ENCODE assay signal across 22 mouse cellular contexts in genomic region chr12:45561362-45561761, GRCm38 (mm10).
DNase-seq lines count a peak whose midpoint lies in the region; ATAC-seq and TF ChIP-seq lines count a peak whose summit lies in the region.
"Had no signal": no experiment of that assay in that cellular context is flagged by ENCODE, and none has a peak within 500 bp of the region (broad histone marks: within the 10 kb centered on the region; RNA-seq: fewer than 3 reads in every experiment).

No protein-coding gene starts in this region.

- no peak overlapping the region for H3K27ac ChIP-seq in forebrain, postnatal 0 days (ENCODE audit: low read depth, low read length)
- no peak overlapping the region; the same call in 1 of the 2 replicates for H3K27ac ChIP-seq in forebrain, embryonic 12.5 days
- H3K27ac ChIP-seq in hindbrain, embryonic 13.5 days: peak overlapping the region; percentile 91
- H3K27ac ChIP-seq in midbrain, embryonic 13.5 days: peak overlapping the region; percentile 90
- peak overlapping the region; percentile 76 for H3K27ac ChIP-seq in neural tube, embryonic 14.5 days (ENCODE audit: low read depth, low read length)
- H3K27ac ChIP-seq: heart, embryonic 13.5 days; layer of hippocampus, adult 2 months; left cerebral cortex, adult 2 months; stomach, embryonic 15.5 days had no signal

- peak; percentile 56; the same call in 1 of the 2 replicates for ATAC-seq in forebrain, postnatal 0 days
- no peak for ATAC-seq in forebrain, embryonic 12.5 days (ENCODE audit: low FRiP score)
- ATAC-seq in hindbrain, embryonic 13.5 days (ENCODE audit: low FRiP score): no peak
- ATAC-seq in midbrain, embryonic 13.5 days: no peak
- ATAC-seq in neural tube, embryonic 14.5 days (ENCODE audit: low read depth): no peak
- ATAC-seq: liver, postnatal 0 days had no signal

- WGBS in forebrain, postnatal 0 days: 31% methylated on average over 1 of the region's 1 CpGs
- WGBS in forebrain, embryonic 12.5 days: 57% methylated on average over 1 of the region's 1 CpGs
- 68% methylated on average over 1 of the region's 1 CpGs for WGBS in hindbrain, embryonic 13.5 days
- WGBS in midbrain, embryonic 13.5 days: 74% methylated on average over 1 of the region's 1 CpGs
- 40% methylated on average over 1 of the region's 1 CpGs for whole genome bisulfite sequencing in neural tube, embryonic 14.5 days

- no peak overlapping the region for H3K4me3 ChIP-seq in forebrain, postnatal 0 days (ENCODE audit: low read depth, low read length)
- no peak overlapping the region for H3K4me3 ChIP-seq in forebrain, embryonic 12.5 days (replicated peaks)
- H3K4me3 ChIP-seq in hindbrain, embryonic 13.5 days: no peak overlapping the region
- no peak overlapping the region for H3K4me3 ChIP-seq in midbrain, embryonic 13.5 days (replicated peaks)
- H3K4me3 ChIP-seq in neural tube, embryonic 14.5 days (ENCODE audit: low read depth, low read length): no peak overlapping the region
- H3K4me3 ChIP-seq: heart, embryonic 13.5 days; layer of hippocampus, adult 2 months; left cerebral cortex, adult 2 months; limb, embryonic 10.5 days; stomach, embryonic 15.5 days had no signal

- H3K9me3 ChIP-seq in forebrain, postnatal 0 days (ENCODE audit: low read length): no peaks in the 10 kb centered on the region
- no peaks in the 10 kb centered on the region for H3K9me3 ChIP-seq in forebrain, embryonic 12.5 days
- no peaks in the 10 kb centered on the region for H3K9me3 ChIP-seq in hindbrain, embryonic 13.5 days
- H3K9me3 ChIP-seq in midbrain, embryonic 13.5 days: no peaks in the 10 kb centered on the region
- no peaks in the 10 kb centered on the region for H3K9me3 ChIP-seq in neural tube, embryonic 14.5 days (ENCODE audit: control insufficient read depth, low read length)
- H3K9me3 ChIP-seq: heart, embryonic 13.5 days; limb, embryonic 10.5 days; stomach, embryonic 15.5 days had no signal

- H3K4me1 ChIP-seq in forebrain, postnatal 0 days (ENCODE audit: insufficient read depth): no peaks in the 10 kb centered on the region
- peaks cover 21% of the 10 kb centered on the region for H3K4me1 ChIP-seq in forebrain, embryonic 12.5 days
- peaks cover 37% of the 10 kb centered on the region for H3K4me1 ChIP-seq in hindbrain, embryonic 13.5 days (replicated peaks)
- H3K4me1 ChIP-seq in midbrain, embryonic 13.5 days (replicated peaks): peaks cover 38% of the 10 kb centered on the region
- peaks cover 19% of the 10 kb centered on the region; the same call in 1 of the 2 replicates for H3K4me1 ChIP-seq in neural tube, embryonic 14.5 days (ENCODE audit: control insufficient read depth, insufficient read depth, low read length)
- H3K4me1 ChIP-seq: heart, embryonic 13.5 days; stomach, embryonic 15.5 days had no signal

- peak overlapping the region; percentile 18; the same call in 1 of the 2 replicates for H3K9ac ChIP-seq in forebrain, postnatal 0 days
- H3K9ac ChIP-seq in forebrain, embryonic 12.5 days: no peak overlapping the region
- H3K9ac ChIP-seq in hindbrain, embryonic 13.5 days: 0 out of 2 replicates have a peak overlapping the region, but pooled peaks have one; percentile 2
- H3K9ac ChIP-seq in midbrain, embryonic 13.5 days (replicated peaks): no peak overlapping the region
- no peak overlapping the region for H3K9ac ChIP-seq in neural tube, embryonic 14.5 days (replicated peaks; ENCODE audit: low read depth, low read length)
- H3K9ac ChIP-seq: heart, embryonic 13.5 days; liver, postnatal 0 days; stomach, embryonic 15.5 days had no signal

- H3K4me2 ChIP-seq in forebrain, postnatal 0 days (ENCODE audit: low read depth): no peak overlapping the region
- no peak overlapping the region for H3K4me2 ChIP-seq in forebrain, embryonic 12.5 days
- H3K4me2 ChIP-seq in hindbrain, embryonic 13.5 days: no peak overlapping the region
- H3K4me2 ChIP-seq in midbrain, embryonic 13.5 days (replicated peaks): no peak overlapping the region
- no peak overlapping the region for H3K4me2 ChIP-seq in neural tube, embryonic 14.5 days (ENCODE audit: low read depth, low read length)
- H3K4me2 ChIP-seq: heart, embryonic 13.5 days; stomach, embryonic 15.5 days had no signal

- H3K36me3 ChIP-seq in forebrain, postnatal 0 days (ENCODE audit: insufficient read depth): no peaks in the 10 kb centered on the region
- H3K36me3 ChIP-seq in forebrain, embryonic 12.5 days (replicated peaks): no peaks in the 10 kb centered on the region
- no peaks in the 10 kb centered on the region for H3K36me3 ChIP-seq in hindbrain, embryonic 13.5 days
- no peaks in the 10 kb centered on the region for H3K36me3 ChIP-seq in midbrain, embryonic 13.5 days
- no peaks in the 10 kb centered on the region for H3K36me3 ChIP-seq in neural tube, embryonic 14.5 days (ENCODE audit: control insufficient read depth, insufficient read depth, low read length)
- H3K36me3 ChIP-seq: heart, embryonic 13.5 days; limb, embryonic 10.5 days; stomach, embryonic 15.5 days had no signal

- peak; percentile 21 for DNase-seq in forebrain, postnatal 0 days
- no peak for DNase-seq in adrenal gland, postnatal 10 days
- no peak for DNase-seq in frontal cortex, postnatal 25 days (ENCODE audit: low spot score in 2 of 2)
- DNase-seq: cerebellum, adult 2 months; gastrocnemius, postnatal 10 days; heart, adult 11 months; kidney, adult 8-10 months; kidney, postnatal 14 days; liver, postnatal 0 days; lung, postnatal 10 days; spleen, adult 18-20 months; thymus, adult 18-20 months had no signal

- TF ChIP-seq CTCF in forebrain, postnatal 0 days (IDR thresholded peaks at IDR 0.05; ENCODE audit: low read depth): no peak

- no peaks in the 10 kb centered on the region for H3K27me3 ChIP-seq in forebrain, postnatal 0 days (ENCODE audit: insufficient read depth, low read length)
- H3K27me3 ChIP-seq in forebrain, embryonic 12.5 days: no peaks in the 10 kb centered on the region
- H3K27me3 ChIP-seq in hindbrain, embryonic 13.5 days: no peaks in the 10 kb centered on the region
- no peaks in the 10 kb centered on the region for H3K27me3 ChIP-seq in midbrain, embryonic 13.5 days
- H3K27me3 ChIP-seq in neural tube, embryonic 14.5 days (ENCODE audit: control insufficient read depth, insufficient read depth, low read length): no peaks in the 10 kb centered on the region
- H3K27me3 ChIP-seq: CH12.LX; heart, embryonic 13.5 days; stomach, embryonic 15.5 days had no signal

Comparison
In these comparisons a context has a peak if more than half of its experiments do, and no peak if none do; other contexts are left out.
1. H3K9ac ChIP-seq: peak in forebrain, postnatal 0 days (single experiment) and hindbrain, embryonic 13.5 days (single experiment); none in forebrain, embryonic 12.5 days (single experiment), midbrain, embryonic 13.5 days (single experiment) and neural tube, embryonic 14.5 days (single experiment).
2. H3K27ac ChIP-seq: peak in hindbrain, embryonic 13.5 days (single experiment), midbrain, embryonic 13.5 days (single experiment) and neural tube, embryonic 14.5 days (single experiment); none in forebrain, postnatal 0 days (single experiment) and forebrain, embryonic 12.5 days (single experiment).